Mouse (Mus musculus) kidney, postnatal 10 days (tissue): ENCODE results near the gene Atf3.

Source experiments
- DNase-seq: peaks from one replicate; pipeline ENCODE4 v3.0.0; 2021; ENCODE audit warnings: mixed read lengths

Gene Atf3

GRCm38 (mm10) chr1:191217939-191218338 is at the start of gene Atf3:
Atf3 (minus strand) TSS chr1:191218039.
- DNase-seq = no peak

- no peak for DNase-seq
Observed at GRCm38 (mm10) chr1:191267162-191267561, 49.3 kb upstream of the Atf3 start.

GRCm38 (mm10) chr1:191263471-191263870 is 45.6 kb upstream of the Atf3 start:
- no peak for DNase-seq

- DNase-seq = no peak
Observed at GRCm38 (mm10) chr1:191261861-191262260, 44.0 kb upstream of the Atf3 start.

GRCm38 (mm10) chr1:191259661-191260060 is 41.8 kb upstream of the Atf3 start:
- DNase-seq = no peak

- no peak for DNase-seq
Observed at GRCm38 (mm10) chr1:191259121-191259520, 41.3 kb upstream of the Atf3 start.

GRCm38 (mm10) chr1:191258521-191258920 is 40.7 kb upstream of the Atf3 start:
- DNase-seq = no peak

- no peak for DNase-seq
Observed at GRCm38 (mm10) chr1:191257981-191258380, 40.1 kb upstream of the Atf3 start.

GRCm38 (mm10) chr1:191257351-191257771 is 39.5 kb upstream of the Atf3 start:
- no peak for DNase-seq

GRCm38 (mm10) chr1:191256566-191257350 is 38.9 kb upstream of the Atf3 start:
- DNase-seq = no peak

GRCm38 (mm10) chr1:191256134-191256533 is 38.3 kb upstream of the Atf3 start:
- no peak for DNase-seq

GRCm38 (mm10) chr1:191254448-191254847 is 36.6 kb upstream of the Atf3 start:
- DNase-seq = peak; percentile 70

- no peak for DNase-seq
Observed at GRCm38 (mm10) chr1:191253636-191254035, 35.8 kb upstream of the Atf3 start.

- no peak for DNase-seq
Observed at GRCm38 (mm10) chr1:191249975-191250374, 32.1 kb upstream of the Atf3 start.

GRCm38 (mm10) chr1:191248423-191248822 is 30.6 kb upstream of the Atf3 start:
- DNase-seq = no peak

- no peak for DNase-seq
Observed at GRCm38 (mm10) chr1:191247561-191247960, 29.7 kb upstream of the Atf3 start.

GRCm38 (mm10) chr1:191243855-191244254 is 26.0 kb upstream of the Atf3 start:
- DNase-seq = no peak

GRCm38 (mm10) chr1:191242065-191242698 is 24.3 kb upstream of the Atf3 start:
- no peak for DNase-seq

- DNase-seq = no peak
Observed at GRCm38 (mm10) chr1:191241574-191241973, 23.7 kb upstream of the Atf3 start.

GRCm38 (mm10) chr1:191239602-191240001 is 21.8 kb upstream of the Atf3 start:
- no peak for DNase-seq

- no peak for DNase-seq
Observed at GRCm38 (mm10) chr1:191235788-191236542, 18.1 kb upstream of the Atf3 start.

GRCm38 (mm10) chr1:191234837-191235236 is 17.0 kb upstream of the Atf3 start:
- DNase-seq = no peak

- DNase-seq = no peak
Observed at GRCm38 (mm10) chr1:191230355-191230931, 12.6 kb upstream of the Atf3 start.
